Mouse (Mus musculus): ENCODE measurements around the gene P3h1. TPM values are rescaled to one million over a fixed set of nuclear protein-coding genes. Genes with fewer than 3 reads are reported as not detected.

The P3h1 gene
- polyA plus RNA-seq, 1 experiment, result 42.4 TPM

- TF ChIP-seq SRF (IDR thresholded peaks at IDR 0.05; ENCODE audit: control insufficient read depth, insufficient read length, low read depth) (no peak), USF1 (IDR thresholded peaks at IDR 0.05; ENCODE audit: low read depth) (no peak), MYOG (IDR thresholded peaks at IDR 0.05; ENCODE audit: control insufficient read depth in 1 of 3, insufficient read depth in 1 of 3, insufficient read length in 2 of 3, low read depth in 2 of 3) (no peak), MAX (IDR thresholded peaks at IDR 0.05; ENCODE audit: low read depth) (no peak), TCF3 (IDR thresholded peaks at IDR 0.05; ENCODE audit: insufficient read length, low read depth) (no peak), MYOD1 (IDR thresholded peaks at IDR 0.05; ENCODE audit: control insufficient read depth in 1 of 3, insufficient read length in 2 of 3, low read depth in 2 of 3) (no peak), CEBPB (IDR thresholded peaks at IDR 0.05; ENCODE audit: insufficient read depth, poor library complexity, severe bottlenecking) (no peak), POLR2A (IDR thresholded peaks at IDR 0.05; ENCODE audit: insufficient read length, low read depth) (no peak), REST (IDR thresholded peaks at IDR 0.05; ENCODE audit: insufficient read depth, insufficient read length) (no peak), E2F4 (IDR thresholded peaks at IDR 0.05; ENCODE audit: insufficient read depth) (no peak), POLR2AphosphoS2 (IDR thresholded peaks at IDR 0.05; ENCODE audit: insufficient read length, low read depth) (no peak), TCF12 (IDR thresholded peaks at IDR 0.05; ENCODE audit: insufficient read depth, poor library complexity, severe bottlenecking) (no peak)
- no peak overlapping the region for H3K4me2 ChIP-seq (ENCODE audit: low read depth)
- no peaks in the 10 kb centered on the region for H3K27me3 ChIP-seq (ENCODE audit: control insufficient read depth, insufficient read depth, insufficient read length)
Measured at GRCm38 (mm10) chr4:119189392-119189791, 43.3 kb upstream of the P3h1 start.

GRCm38 (mm10) chr4:119189864-119190263, 42.9 kb upstream of the P3h1 start, which contains the start of gene Ermap:
Ermap (minus strand) TSS chr4:119190011.
- Histone ChIP-seq H3ac (ENCODE audit: control insufficient read depth, insufficient read length) (no peak within 1 kb of the TSS), H3K4me3 (no peak within 1 kb of the TSS), H3K4me2 (ENCODE audit: low read depth) (no peak within 1 kb of the TSS), H3K79me2 (ENCODE audit: control insufficient read depth, insufficient read depth) (no peaks in the 10 kb centered on the region), H3K36me3 (ENCODE audit: control insufficient read depth, insufficient read depth) (no peaks in the 10 kb centered on the region), H3K27me3 (ENCODE audit: control insufficient read depth, insufficient read depth, insufficient read length) (no peaks in the 10 kb centered on the region)
- no peak for TF ChIP-seq USF1 (IDR thresholded peaks at IDR 0.05; ENCODE audit: low read depth)

More at GRCm38 (mm10) chr4:119189392-119189791, 43.3 kb upstream of the P3h1 start:
- Histone ChIP-seq H3ac (ENCODE audit: control insufficient read depth, insufficient read length) (no peak overlapping the region), H3K36me3 (ENCODE audit: control insufficient read depth, insufficient read depth) (no peaks in the 10 kb centered on the region), H3K4me3 (no peak overlapping the region), H3K79me2 (ENCODE audit: control insufficient read depth, insufficient read depth) (no peaks in the 10 kb centered on the region)

GRCm38 (mm10) chr4:119190618-119191017, 42.1 kb upstream of the P3h1 start:
- Histone ChIP-seq H3ac (ENCODE audit: control insufficient read depth, insufficient read length) (no peak overlapping the region), H3K79me2 (ENCODE audit: control insufficient read depth, insufficient read depth) (peaks cover 3% of the 10 kb centered on the region), H3K4me3 (no peak overlapping the region), H3K36me3 (ENCODE audit: control insufficient read depth, insufficient read depth) (no peaks in the 10 kb centered on the region), H3K4me2 (ENCODE audit: low read depth) (no peak overlapping the region), H3K27me3 (ENCODE audit: control insufficient read depth, insufficient read depth, insufficient read length) (no peaks in the 10 kb centered on the region)
- no peak for TF ChIP-seq USF1 (IDR thresholded peaks at IDR 0.05; ENCODE audit: low read depth)
- no peak for TF ChIP-seq CEBPB (IDR thresholded peaks at IDR 0.05; ENCODE audit: insufficient read depth, poor library complexity, severe bottlenecking)
- no peak for TF ChIP-seq REST (IDR thresholded peaks at IDR 0.05; ENCODE audit: insufficient read depth, insufficient read length)
- TF ChIP-seq MYOD1 (IDR thresholded peaks at IDR 0.05; ENCODE audit: control insufficient read depth in 1 of 3, insufficient read length in 2 of 3, low read depth in 2 of 3), result no peak
- no peak for TF ChIP-seq MYOG (IDR thresholded peaks at IDR 0.05; ENCODE audit: control insufficient read depth in 1 of 3, insufficient read depth in 1 of 3, insufficient read length in 2 of 3, low read depth in 2 of 3)
- TF ChIP-seq E2F4 (IDR thresholded peaks at IDR 0.05; ENCODE audit: insufficient read depth), result no peak
- TF ChIP-seq TCF12 (IDR thresholded peaks at IDR 0.05; ENCODE audit: insufficient read depth, poor library complexity, severe bottlenecking), result no peak
- no peak for TF ChIP-seq SRF (IDR thresholded peaks at IDR 0.05; ENCODE audit: control insufficient read depth, insufficient read length, low read depth)
- no peak for TF ChIP-seq POLR2AphosphoS2 (IDR thresholded peaks at IDR 0.05; ENCODE audit: insufficient read length, low read depth)
- TF ChIP-seq POLR2A (IDR thresholded peaks at IDR 0.05; ENCODE audit: insufficient read length, low read depth), result no peak
- TF ChIP-seq MAX (IDR thresholded peaks at IDR 0.05; ENCODE audit: low read depth), result no peak
- TF ChIP-seq TCF3 (IDR thresholded peaks at IDR 0.05; ENCODE audit: insufficient read length, low read depth), result no peak

- Histone ChIP-seq H3K27me3 (ENCODE audit: control insufficient read depth, insufficient read depth, insufficient read length) (no peaks in the 10 kb centered on the region), H3K4me2 (ENCODE audit: low read depth) (no peak overlapping the region)
- TF ChIP-seq MYOG (IDR thresholded peaks at IDR 0.05; ENCODE audit: control insufficient read depth in 1 of 3, insufficient read depth in 1 of 3, insufficient read length in 2 of 3, low read depth in 2 of 3), result no peak
- TF ChIP-seq USF1 (IDR thresholded peaks at IDR 0.05; ENCODE audit: low read depth), result no peak
- no peak for TF ChIP-seq TCF3 (IDR thresholded peaks at IDR 0.05; ENCODE audit: insufficient read length, low read depth)
- no peak for TF ChIP-seq SRF (IDR thresholded peaks at IDR 0.05; ENCODE audit: control insufficient read depth, insufficient read length, low read depth)
- no peak for TF ChIP-seq REST (IDR thresholded peaks at IDR 0.05; ENCODE audit: insufficient read depth, insufficient read length)
- no peak for TF ChIP-seq POLR2A (IDR thresholded peaks at IDR 0.05; ENCODE audit: insufficient read length, low read depth)
Measured at GRCm38 (mm10) chr4:119191273-119191672, 41.4 kb upstream of the P3h1 start.

GRCm38 (mm10) chr4:119192757-119193156, 40.0 kb upstream of the P3h1 start:
- peaks cover 11% of the 10 kb centered on the region for H3K79me2 ChIP-seq (ENCODE audit: control insufficient read depth, insufficient read depth)
- no peak overlapping the region for H3K4me3 ChIP-seq
- H3ac ChIP-seq (ENCODE audit: control insufficient read depth, insufficient read length), result no peak overlapping the region
- H3K36me3 ChIP-seq (ENCODE audit: control insufficient read depth, insufficient read depth), result no peaks in the 10 kb centered on the region
- TF ChIP-seq MYOG (IDR thresholded peaks at IDR 0.05; ENCODE audit: control insufficient read depth in 1 of 3, insufficient read depth in 1 of 3, insufficient read length in 2 of 3, low read depth in 2 of 3), result no peak
- TF ChIP-seq TCF3 (IDR thresholded peaks at IDR 0.05; ENCODE audit: insufficient read length, low read depth), result no peak
- no peak for TF ChIP-seq E2F4 (IDR thresholded peaks at IDR 0.05; ENCODE audit: insufficient read depth)
- TF ChIP-seq POLR2A (IDR thresholded peaks at IDR 0.05; ENCODE audit: insufficient read length, low read depth), result no peak
- no peak for TF ChIP-seq TCF12 (IDR thresholded peaks at IDR 0.05; ENCODE audit: insufficient read depth, poor library complexity, severe bottlenecking)
- no peak for TF ChIP-seq MYOD1 (IDR thresholded peaks at IDR 0.05; ENCODE audit: control insufficient read depth in 1 of 3, insufficient read length in 2 of 3, low read depth in 2 of 3)
- TF ChIP-seq REST (IDR thresholded peaks at IDR 0.05; ENCODE audit: insufficient read depth, insufficient read length), result no peak
- TF ChIP-seq USF1 (IDR thresholded peaks at IDR 0.05; ENCODE audit: low read depth), result no peak
- no peak for TF ChIP-seq SRF (IDR thresholded peaks at IDR 0.05; ENCODE audit: control insufficient read depth, insufficient read length, low read depth)
- H3K4me2 ChIP-seq (ENCODE audit: low read depth), result no peak overlapping the region
- H3K27me3 ChIP-seq (ENCODE audit: control insufficient read depth, insufficient read depth, insufficient read length), result no peaks in the 10 kb centered on the region

More at GRCm38 (mm10) chr4:119191273-119191672, 41.4 kb upstream of the P3h1 start:
- Histone ChIP-seq H3ac (ENCODE audit: control insufficient read depth, insufficient read length) (no peak overlapping the region), H3K79me2 (ENCODE audit: control insufficient read depth, insufficient read depth) (peaks cover 9% of the 10 kb centered on the region), H3K36me3 (ENCODE audit: control insufficient read depth, insufficient read depth) (no peaks in the 10 kb centered on the region), H3K4me3 (no peak overlapping the region)

Data from myocyte (in vitro differentiated cells).